Mouse (Mus musculus) adrenal gland, postnatal 25 days (tissue): ENCODE results near the gene Fkbp15. TPM values are rescaled to one million over a fixed set of nuclear protein-coding genes. Genes with fewer than 3 reads are reported as not detected.

Experiments
- DNase-seq: peaks from one replicate; pipeline ENCODE4 v3.0.0; 2021; ENCODE audit warnings: mixed read lengths
- long read RNA-seq: library from polyadenylated mRNA; stranded (forward); transcript quantifications from one replicate; pipeline ENCODE4 v2.0.0, GENCODE M21; 2021
- total RNA-seq: library from RNA; stranded (reverse); gene quantifications from 2 replicates; pipeline ENCODE4 v1.2.3, GENCODE M21; 2021

Fkbp15 gene
- 34.9 and 42.5 TPM in 2 replicates for total RNA-seq
- long read RNA-seq, full-length matches to known transcripts, result 8 of 31 reads
- long read RNA-seq, partial matches to known transcripts, result 22 of 31 reads
- long read RNA-seq, other reads (novel, unspliced or antisense), result 1 of 31 reads

DNA sequence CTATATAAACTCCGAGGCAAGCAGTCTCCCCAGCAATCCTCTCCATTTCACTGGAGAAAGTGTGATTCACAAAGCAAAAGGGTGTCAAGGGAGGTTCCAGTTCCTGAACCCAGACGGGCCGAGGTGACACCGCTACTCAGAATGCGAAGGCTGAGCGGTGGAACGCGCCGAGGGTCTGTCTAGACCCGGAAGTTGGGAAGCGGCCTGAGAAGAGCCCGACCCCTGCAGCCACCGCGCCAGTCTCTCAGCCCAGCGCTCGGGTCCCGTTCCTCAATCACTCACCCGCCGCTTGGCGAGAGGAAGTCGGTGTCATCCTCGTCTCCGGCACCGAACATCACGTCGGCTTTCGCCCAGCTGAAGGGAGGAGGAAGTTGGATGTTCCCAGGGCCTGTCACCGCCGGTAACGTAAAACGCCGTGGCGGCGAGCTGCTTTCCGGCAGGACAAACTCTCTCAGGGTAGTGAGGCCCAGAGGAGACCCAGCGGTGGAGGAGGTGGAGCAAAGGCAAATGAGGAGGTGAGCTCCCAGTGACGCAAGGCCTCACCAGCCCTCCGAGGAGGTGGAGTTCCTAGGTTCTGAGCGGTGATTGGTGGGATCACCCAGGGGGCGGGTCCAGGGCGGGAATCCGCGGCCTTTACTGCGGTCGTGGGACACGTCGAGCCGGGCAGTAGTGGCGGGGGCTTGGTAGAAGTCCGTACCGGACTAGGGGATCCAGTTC is at the start of gene Fkbp15, which contains the start of gene Slc31a1:
Gene Fkbp15 (minus strand): TSS at position 461 of the 717 bp plus-strand sequence.
Gene Slc31a1 (plus strand): TSS at position 640 of the 717 bp plus-strand sequence.
- DNase-seq, result peak; percentile 93

GRCm38 (mm10) chr4:62409615-62410014 is 49.3 kb upstream of the Fkbp15 start:
- no peak for DNase-seq

GRCm38 (mm10) chr4:62408601-62409282 is 48.4 kb upstream of the Fkbp15 start, which contains the start of the genes Cdc26 and Prpf4:
Cdc26 (minus strand) TSS chr4:62408642.
Prpf4 (plus strand) TSS chr4:62408797.
- peak; percentile 94 for DNase-seq

DNA sequence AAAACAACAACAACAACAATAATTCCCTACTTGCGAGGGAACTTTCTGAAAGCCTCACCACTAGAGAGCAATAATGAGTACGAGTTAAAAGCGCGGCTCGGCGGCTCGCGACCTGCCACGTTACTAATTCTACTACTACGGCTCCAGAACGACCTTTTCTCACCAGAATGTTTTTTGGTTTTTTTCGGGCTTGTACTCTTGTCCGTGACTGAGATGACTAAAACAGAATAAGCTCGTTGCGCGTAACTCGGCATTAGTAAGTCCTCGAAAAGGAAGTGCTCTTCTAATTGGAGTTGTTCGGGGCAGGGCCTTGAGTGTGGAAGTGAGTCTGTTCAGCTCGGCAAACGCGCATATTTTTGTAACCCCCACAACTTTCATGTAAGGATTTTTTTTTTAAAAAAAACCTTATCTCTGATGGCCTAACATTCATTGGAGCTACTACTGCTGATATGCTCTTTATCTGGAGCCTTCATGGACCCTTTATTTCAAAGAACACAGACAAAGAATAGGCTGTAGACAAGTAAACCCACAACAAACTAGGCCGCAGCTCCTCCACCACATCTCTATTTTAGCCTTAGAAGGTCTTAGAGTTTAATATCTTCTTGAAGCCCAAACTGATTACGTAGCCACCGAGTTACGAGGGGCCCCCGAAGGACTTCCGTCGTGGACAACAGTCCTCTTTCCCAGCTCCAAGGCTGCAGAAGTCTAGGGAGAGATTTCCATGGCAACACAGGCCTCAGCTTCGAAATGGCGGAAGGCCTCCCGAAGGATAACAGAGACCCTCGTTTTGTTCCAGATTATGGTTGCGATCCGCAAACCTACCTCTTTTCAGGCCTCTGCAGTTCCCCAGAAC is 47.6 kb upstream of the Fkbp15 start:
- peak; percentile 53 for DNase-seq

DNA sequence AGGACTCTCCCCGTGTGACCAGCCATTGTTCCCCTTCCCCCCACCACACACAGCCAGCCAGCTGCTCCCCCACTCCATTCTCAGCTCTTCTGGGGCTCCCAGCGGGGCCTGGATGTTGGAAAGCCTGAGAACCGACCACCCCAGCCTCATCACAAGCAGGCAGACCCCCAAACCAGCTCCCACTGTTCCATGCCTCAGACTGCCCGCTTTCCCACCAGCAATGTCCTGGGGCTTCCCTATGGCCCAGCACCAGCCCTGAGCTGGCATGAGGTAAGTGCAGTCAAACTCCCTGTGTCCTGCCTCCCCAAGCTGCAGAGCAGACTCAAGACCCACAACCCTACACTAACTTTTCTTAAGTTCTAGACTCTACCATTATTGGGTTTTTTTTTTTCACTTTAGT is 45.8 kb upstream of the Fkbp15 start:
- DNase-seq, result no peak

DNA sequence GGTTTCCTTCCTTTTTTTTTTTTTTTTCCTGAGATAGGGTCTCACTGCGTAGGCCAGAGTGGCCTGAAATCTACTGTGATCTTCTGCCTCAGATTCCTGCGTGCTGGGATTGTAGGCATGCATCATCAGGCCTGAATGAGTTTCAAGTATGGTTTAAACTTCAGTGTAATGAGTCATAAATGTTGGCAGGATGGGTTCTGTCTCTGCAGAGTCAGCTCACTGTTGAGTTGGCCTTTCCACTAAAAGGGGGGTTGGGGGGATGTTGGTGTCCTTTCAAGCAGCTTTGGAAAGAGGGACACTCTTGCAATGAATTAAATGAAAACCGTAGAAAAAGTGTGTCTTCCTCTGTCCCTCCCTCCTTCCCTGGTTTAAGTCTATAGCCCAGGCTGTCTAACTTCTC is 38.6 kb upstream of the Fkbp15 start:
- DNase-seq, result peak; percentile 8

DNA sequence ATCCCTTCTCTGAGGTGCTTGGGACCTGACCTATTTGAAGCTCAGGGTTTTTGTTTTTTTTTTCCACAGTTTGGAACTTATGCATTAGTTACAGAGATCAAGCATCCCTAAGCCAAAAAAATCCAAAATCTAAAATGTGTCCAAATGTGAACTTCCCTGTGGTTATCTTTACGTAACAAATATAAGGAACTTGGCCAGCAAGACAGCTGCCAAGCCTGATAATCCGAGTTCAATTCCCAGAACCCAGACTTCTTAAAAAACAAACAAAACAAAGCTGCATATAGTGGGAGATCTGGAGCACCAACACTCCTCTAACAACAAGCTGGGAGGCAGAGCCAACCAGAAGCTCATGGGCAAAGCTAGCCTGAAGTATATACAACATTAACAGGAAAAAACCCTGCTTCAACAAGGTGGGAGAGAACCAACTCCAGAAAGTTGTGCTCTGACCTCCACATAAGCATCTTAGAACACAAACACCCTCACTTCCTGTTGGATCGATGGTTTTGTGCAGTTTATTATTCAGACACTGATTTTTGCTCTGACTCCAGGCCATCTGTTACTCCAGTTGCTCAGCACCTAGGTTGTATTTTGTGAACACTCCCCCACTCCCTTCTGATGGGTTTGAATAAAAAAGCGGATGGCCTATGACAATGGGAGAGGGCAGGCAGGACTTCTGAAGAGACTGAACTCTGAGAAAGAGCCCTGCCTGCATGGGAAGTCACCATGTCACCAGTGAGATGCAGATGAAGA is 37.4 kb upstream of the Fkbp15 start:
- DNase-seq, result no peak

- DNase-seq, result no peak
Measured at GRCm38 (mm10) chr4:62395806-62396205, 35.5 kb upstream of the Fkbp15 start.

GRCm38 (mm10) chr4:62393459-62393858 is 33.1 kb upstream of the Fkbp15 start:
- no peak for DNase-seq

DNA sequence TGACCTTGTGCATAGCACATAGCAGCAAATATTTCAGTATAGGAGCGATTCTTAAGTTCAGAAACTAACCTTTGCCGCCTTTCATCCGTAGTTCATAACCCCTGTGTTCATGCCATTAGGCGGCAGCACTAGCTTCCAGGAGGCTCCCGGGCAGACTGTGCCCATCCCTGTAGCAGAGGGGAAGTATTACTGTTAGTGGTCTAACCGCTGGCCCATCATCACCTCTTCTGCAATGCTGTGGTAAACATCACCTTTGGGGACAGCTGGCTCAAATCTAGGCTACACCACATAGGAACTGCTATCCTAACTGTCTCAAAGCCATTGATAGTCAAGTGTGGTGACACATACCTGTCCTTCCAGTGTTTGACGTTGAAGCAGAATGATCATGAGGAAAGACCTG is 31.5 kb upstream of the Fkbp15 start:
- no peak for DNase-seq

DNA sequence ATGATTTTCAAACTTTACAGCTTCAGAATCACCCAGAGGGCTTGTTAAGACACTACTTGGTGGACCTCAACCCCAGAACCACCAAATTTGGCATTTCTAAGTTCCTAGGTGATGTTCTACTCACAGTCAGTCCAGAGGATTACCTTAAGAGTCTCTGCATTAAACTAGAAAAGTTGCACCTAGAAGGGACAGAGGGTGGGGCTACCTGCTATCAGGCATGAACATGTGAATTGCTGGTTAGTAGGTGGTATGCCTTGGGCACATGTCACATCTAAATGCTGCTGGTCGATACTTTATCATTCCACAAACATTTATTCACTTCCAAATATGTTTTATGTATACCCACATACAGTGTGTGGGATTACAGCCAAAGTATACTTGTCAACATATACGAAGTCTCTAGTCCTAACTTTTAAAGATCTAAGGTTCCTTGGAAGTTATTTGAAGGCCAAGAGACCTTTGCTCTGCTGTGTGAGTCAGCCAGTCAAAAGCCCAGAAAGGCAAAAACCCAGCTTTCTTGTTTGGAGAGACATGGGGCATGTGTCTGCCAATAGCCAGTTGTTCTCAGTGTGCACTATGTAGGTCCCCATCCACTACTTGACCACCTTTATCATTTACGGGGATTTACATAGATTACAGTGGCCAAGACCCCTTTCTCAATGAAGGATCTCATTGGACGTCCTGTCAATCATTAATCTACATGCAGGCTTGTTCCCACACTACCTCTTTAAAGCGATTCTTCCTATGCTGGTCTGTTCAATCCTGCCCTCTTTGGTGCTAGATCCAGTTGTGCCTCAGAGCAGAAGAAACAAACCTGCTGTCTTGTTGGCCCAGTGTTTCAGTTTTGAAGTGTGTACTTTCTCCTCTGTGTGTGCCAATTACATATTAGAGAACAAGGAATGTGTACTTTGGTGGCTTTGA is 29.5 kb upstream of the Fkbp15 start:
- DNase-seq, result no peak

DNA sequence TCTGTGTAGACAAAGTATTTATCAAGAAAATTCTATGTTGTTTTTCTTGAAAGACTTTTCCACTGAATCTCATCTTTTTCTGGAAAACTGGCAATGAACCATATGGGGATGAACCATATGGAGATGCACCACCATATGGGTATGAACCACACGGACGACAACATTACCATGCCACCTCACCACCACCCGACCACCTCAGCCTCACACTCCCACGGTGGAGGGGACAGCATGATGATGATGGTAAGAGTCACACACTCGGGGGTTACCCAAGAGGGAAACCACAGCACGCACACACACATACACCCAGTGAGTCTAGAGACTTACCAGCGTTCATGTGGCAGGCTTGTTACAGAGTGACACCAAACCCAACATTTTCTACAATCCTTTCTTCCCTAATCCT is 25.1 kb upstream of the Fkbp15 start:
- no peak for DNase-seq

GRCm38 (mm10) chr4:62384159-62384558 is 23.8 kb upstream of the Fkbp15 start:
- no peak for DNase-seq

DNA sequence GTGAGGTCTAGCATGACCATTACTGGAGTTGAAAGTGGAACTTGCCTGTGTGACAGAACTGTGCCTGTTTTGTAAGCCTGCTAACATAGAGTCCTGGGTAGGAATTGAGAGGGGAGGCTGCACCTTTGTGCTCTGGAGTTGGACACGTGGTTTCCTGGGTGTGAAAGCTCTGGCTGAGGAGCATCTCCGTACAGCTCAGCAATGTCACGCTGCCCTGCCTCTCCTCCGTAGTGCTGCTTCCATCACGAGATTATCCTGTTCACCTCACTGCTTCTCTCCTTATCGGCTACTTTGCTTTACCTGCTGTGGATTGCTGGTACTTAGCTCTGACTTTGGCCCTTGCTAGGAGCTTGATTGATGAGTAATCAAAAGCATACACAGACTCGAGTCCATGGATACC is 23.4 kb upstream of the Fkbp15 start:
- DNase-seq, result no peak

- no peak for DNase-seq
Measured at GRCm38 (mm10) chr4:62383207-62383606, 22.9 kb upstream of the Fkbp15 start.

GRCm38 (mm10) chr4:62379724-62380381 is 19.5 kb upstream of the Fkbp15 start:
- no peak for DNase-seq

GRCm38 (mm10) chr4:62376123-62376522 is 15.8 kb upstream of the Fkbp15 start:
- no peak for DNase-seq

- DNase-seq, result no peak
Measured at GRCm38 (mm10) chr4:62374342-62374741, 14.0 kb upstream of the Fkbp15 start.

- no peak for DNase-seq
Measured at GRCm38 (mm10) chr4:62373668-62374067, 13.3 kb upstream of the Fkbp15 start.
